Mouse (Mus musculus) stomach, embryonic 14.5 days (tissue): ENCODE results near the gene Fam13c. TPM values are rescaled to one million over a fixed set of nuclear protein-coding genes. Genes with fewer than 3 reads are reported as not detected.
A peak's percentile ranks its signal among the peaks of the same experiment; 100 is the strongest.

ENCODE experiments used
- ATAC-seq: fragments of 200-750 bp; cut with Nextera tagmentation; 2 replicates; pipeline ENCODE4 v1.8.0; 2017; ENCODE audit warnings: low read depth, moderate TSS enrichment; ENCODE audit not compliant: insufficient number of reproducible peaks, insufficient read depth, low FRiP score
- H3K27ac ChIP-seq: fragments of 300-500 bp; sonication (generic); 2 replicates; pipeline ENCODE4 v1.5.1; 2014; ENCODE audit warnings: mild to moderate bottlenecking, low read length, moderate library complexity, mixed read lengths
- H3K27me3 ChIP-seq: fragments of 300-500 bp; sonication (generic); 2 replicates; pipeline ENCODE4 v1.6.1; 2014; ENCODE audit warnings: low read length, control low read depth, mixed read lengths; ENCODE audit not compliant: control insufficient read depth, insufficient read depth
- H3K36me3 ChIP-seq: fragments of 300-500 bp; sonication (generic); 2 replicates; pipeline ENCODE4 v1.6.1; 2014; ENCODE audit warnings: mild to moderate bottlenecking, control low read depth, low read length, moderate library complexity, mixed read lengths; ENCODE audit not compliant: control insufficient read depth, insufficient read depth
- H3K4me1 ChIP-seq: fragments of 300-500 bp; sonication (generic); 2 replicates; pipeline ENCODE4 v1.6.1; 2014; ENCODE audit warnings: low read length, control low read depth, mixed read lengths; ENCODE audit not compliant: control insufficient read depth, insufficient read depth
- H3K4me2 ChIP-seq: fragments of 300-500 bp; sonication (generic); replicated peaks from 2 replicates; pipeline ENCODE4 v1.6.1; 2014; ENCODE audit warnings: low read depth, low read length, control low read depth
- H3K4me3 ChIP-seq: fragments of 300-500 bp; sonication (generic); 2 replicates; pipeline ENCODE4 v1.5.1; 2014; ENCODE audit warnings: low read depth, low read length, control low read depth
- H3K9ac ChIP-seq: fragments of 300-500 bp; sonication (generic); replicated peaks from 2 replicates; pipeline ENCODE4 v1.6.1; 2014; ENCODE audit warnings: low read depth, mild to moderate bottlenecking, control low read depth, low read length, moderate library complexity, mixed read lengths
- H3K9me3 ChIP-seq: fragments of 300-500 bp; sonication (generic); 2 replicates; pipeline ENCODE4 v1.6.1; 2016; ENCODE audit warnings: low read depth, low read length, control low read depth; ENCODE audit not compliant: control insufficient read depth
- WGBS: fragments of 180-500 bp; shearing (Covaris S2); extraction: QIAGEN DNeasy Blood & Tissue Kit; methylation state at CpG from one replicate; pipeline ENCODE4 v1.1.7; 2014; 5-methylcytosine and 5-hydroxymethylcytosine counted together
- polyA plus RNA-seq: library from polyadenylated mRNA; unstranded; fragments of >200 nt; fragmentation: Nextera tagmentation; extraction: Ambion mirVana; gene quantifications from 2 replicates; pipeline ENCODE4 v1.2.1, GENCODE M21; 2014

Gene Fam13c
- polyA plus RNA-seq, 1 experiment from 2014 or later = 11.2 TPM

DNA sequence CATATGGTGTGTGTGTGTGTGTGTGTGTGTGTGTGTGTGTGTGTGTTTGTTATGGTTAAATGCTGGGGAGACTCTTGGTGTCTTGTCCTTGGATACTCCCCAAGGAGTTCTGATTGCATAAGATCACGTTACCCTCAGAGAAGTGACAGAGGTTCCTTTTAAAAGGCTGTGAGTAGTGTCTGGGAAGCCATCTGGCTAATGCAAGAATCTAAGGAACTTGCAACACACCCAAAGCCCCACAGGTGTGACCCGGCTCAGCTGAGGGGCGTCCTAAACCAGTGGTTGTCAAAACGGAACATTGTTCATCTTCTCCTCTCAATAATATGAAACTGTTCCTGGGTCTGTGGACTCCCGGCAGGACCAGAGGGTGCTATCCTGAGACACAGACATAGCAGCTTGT lies 2.3 kb downstream of the Fam13c start:
- 0 out of 2 replicates have a peak overlapping the region, but pooled peaks have one; percentile 98 for H3K4me2 ChIP-seq
- WGBS = 77% methylated on average over 5 of the region's 5 CpGs

GRCm38 (mm10) chr10:70447787-70448186 lies 7.5 kb downstream of the Fam13c start:
- Histone ChIP-seq H3K4me1 (no peaks in the 10 kb centered on the region), H3K9ac (no peak overlapping the region), H3K27ac (no peak overlapping the region), H3K36me3 (no peaks in the 10 kb centered on the region), H3K4me2 (no peak overlapping the region), H3K9me3 (no peaks in the 10 kb centered on the region), H3K4me3 (no peak overlapping the region), H3K27me3 (no peaks in the 10 kb centered on the region)
- WGBS = 56% methylated on average over 4 of the region's 4 CpGs
- ATAC-seq = no peak

More for the DNA sequence above, 2.3 kb downstream of the Fam13c start:
- Histone ChIP-seq H3K4me3 (no peak overlapping the region), H3K27me3 (no peaks in the 10 kb centered on the region), H3K36me3 (no peaks in the 10 kb centered on the region), H3K9me3 (no peaks in the 10 kb centered on the region), H3K4me1 (no peaks in the 10 kb centered on the region), H3K27ac (no peak overlapping the region), H3K9ac (no peak overlapping the region)
- no peak for ATAC-seq

DNA sequence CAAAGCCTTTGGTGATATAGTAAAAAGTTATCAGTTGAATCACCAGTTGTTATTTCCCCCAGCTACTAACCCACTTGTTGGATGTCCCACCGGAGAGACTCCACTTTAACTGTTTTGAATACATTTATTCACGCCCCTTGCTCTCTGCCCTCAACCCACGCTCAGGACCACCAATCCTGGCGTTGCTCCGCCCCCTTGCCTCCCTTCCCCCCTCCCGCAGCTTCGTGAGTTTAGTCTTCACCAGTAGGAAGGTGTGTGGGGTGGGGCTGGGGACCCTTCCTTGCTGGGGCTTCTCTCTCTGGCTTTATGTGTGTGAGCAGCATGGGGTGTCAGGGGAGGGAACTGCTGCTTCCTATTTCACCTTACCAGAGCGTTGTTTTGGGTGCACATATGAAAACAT lies 8.9 kb downstream of the Fam13c start:
- ATAC-seq = no peak
- Histone ChIP-seq H3K9me3 (no peaks in the 10 kb centered on the region), H3K4me2 (no peak overlapping the region), H3K9ac (no peak overlapping the region), H3K4me3 (no peak overlapping the region), H3K27me3 (no peaks in the 10 kb centered on the region), H3K27ac (no peak overlapping the region), H3K4me1 (no peaks in the 10 kb centered on the region), H3K36me3 (no peaks in the 10 kb centered on the region)
- 38% methylated on average over 8 of the region's 8 CpGs for WGBS

DNA sequence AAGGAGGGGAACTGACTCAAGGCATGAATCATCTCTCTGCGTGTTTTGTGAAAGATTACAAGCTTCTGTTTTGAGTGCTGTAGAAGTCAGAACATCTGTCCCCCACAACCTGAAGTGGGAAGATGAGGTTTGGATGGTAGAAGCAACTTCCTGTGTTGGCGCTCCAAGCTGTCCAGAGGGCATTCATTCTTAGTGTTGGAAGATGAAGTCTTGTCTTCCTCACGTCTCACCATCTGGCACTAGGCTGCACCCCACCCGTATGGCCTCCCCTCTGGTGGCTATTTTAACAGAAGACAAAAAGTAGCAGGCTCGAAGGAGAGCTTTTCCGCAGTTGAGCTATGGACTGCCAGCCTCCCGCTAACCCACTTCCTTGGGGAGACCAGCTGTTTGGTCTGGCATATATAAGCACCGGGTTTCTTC lies 15.6 kb downstream of the Fam13c start:
- Histone ChIP-seq H3K27ac (no peak overlapping the region), H3K9me3 (no peaks in the 10 kb centered on the region), H3K27me3 (no peaks in the 10 kb centered on the region), H3K4me3 (no peak overlapping the region), H3K4me1 (no peaks in the 10 kb centered on the region), H3K4me2 (no peak overlapping the region), H3K9ac (no peak overlapping the region), H3K36me3 (no peaks in the 10 kb centered on the region)
- ATAC-seq = no peak
- 92% methylated on average over 8 of the region's 8 CpGs for WGBS

DNA sequence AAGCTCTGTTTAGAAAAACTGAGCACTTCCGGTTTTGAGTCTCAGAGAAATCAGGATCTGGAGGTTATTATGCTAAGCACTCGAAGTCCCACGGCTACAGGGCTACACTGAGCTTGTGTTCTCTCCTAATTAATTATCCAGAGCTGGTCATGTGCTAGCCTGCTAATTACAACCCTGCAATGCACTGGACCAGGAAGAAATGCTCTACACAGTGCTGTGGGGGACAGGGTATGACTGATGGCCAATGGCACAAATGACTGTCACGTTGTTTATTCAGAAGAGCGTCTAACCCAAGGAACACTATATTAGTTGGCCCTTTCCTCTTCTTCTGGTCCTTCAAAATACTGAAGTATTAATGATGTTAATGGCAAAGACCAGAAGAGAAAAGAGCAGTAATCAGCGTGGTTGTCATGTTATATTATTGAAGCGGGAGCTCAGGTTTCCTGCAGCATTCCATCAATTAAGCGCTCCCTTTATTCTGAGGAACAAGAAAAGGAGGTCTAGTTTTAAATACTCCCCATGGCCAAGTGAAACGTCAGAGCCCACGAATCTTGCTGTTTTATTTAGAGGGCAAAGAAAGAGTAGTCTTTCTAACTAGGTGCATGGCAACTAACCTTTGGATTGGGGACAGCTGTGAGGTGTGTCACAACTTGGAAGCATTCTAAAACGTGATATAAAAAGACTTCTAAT lies 18.4 kb downstream of the Fam13c start:
- no peaks in the 10 kb centered on the region for H3K4me1 ChIP-seq
- H3K4me2 ChIP-seq = no peak overlapping the region
- no peak overlapping the region for H3K9ac ChIP-seq
- H3K4me3 ChIP-seq = no peak overlapping the region
- no peak overlapping the region for H3K27ac ChIP-seq
- WGBS = 51% methylated on average over 11 of the region's 11 CpGs
- H3K9me3 ChIP-seq = no peaks in the 10 kb centered on the region
- no peaks in the 10 kb centered on the region for H3K36me3 ChIP-seq
- no peak for ATAC-seq
- H3K27me3 ChIP-seq = no peaks in the 10 kb centered on the region

DNA sequence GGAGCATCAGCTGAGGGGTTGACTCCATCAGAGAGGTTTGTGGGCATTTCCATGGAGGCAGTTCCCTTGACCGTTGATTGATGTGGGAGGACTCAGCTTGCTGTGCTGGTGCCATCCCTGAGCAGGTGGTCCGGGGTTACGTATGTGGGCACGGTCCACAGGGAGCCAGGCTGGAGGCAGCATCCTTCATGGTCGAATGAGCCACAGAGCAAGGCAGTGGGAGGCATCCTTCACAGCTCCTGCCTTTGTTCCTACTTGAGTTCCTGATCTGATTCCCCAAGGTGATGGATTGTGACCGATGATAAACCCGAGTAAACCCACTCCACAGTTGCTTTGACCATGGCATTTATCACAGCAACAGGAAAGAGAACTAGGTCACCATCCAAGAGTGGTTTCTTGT lies 25.4 kb downstream of the Fam13c start:
- Histone ChIP-seq H3K4me1 (no peaks in the 10 kb centered on the region), H3K36me3 (no peaks in the 10 kb centered on the region), H3K4me3 (no peak overlapping the region), H3K27ac (no peak overlapping the region), H3K9me3 (no peaks in the 10 kb centered on the region), H3K27me3 (no peaks in the 10 kb centered on the region), H3K9ac (no peak overlapping the region), H3K4me2 (no peak overlapping the region)
- WGBS = 94% methylated on average over 7 of the region's 7 CpGs
- ATAC-seq = no peak

GRCm38 (mm10) chr10:70470836-70471235 lies 30.6 kb downstream of the Fam13c start:
- Histone ChIP-seq H3K27ac (no peak overlapping the region), H3K27me3 (no peaks in the 10 kb centered on the region), H3K36me3 (no peaks in the 10 kb centered on the region), H3K4me1 (no peaks in the 10 kb centered on the region), H3K4me2 (no peak overlapping the region), H3K9me3 (0 out of 2 replicates have a peak, but pooled peaks cover 3% of the 10 kb centered on the region), H3K9ac (no peak overlapping the region), H3K4me3 (no peak overlapping the region)
- ATAC-seq = no peak
- WGBS = 78% methylated on average over 1 of the region's 1 CpGs

DNA sequence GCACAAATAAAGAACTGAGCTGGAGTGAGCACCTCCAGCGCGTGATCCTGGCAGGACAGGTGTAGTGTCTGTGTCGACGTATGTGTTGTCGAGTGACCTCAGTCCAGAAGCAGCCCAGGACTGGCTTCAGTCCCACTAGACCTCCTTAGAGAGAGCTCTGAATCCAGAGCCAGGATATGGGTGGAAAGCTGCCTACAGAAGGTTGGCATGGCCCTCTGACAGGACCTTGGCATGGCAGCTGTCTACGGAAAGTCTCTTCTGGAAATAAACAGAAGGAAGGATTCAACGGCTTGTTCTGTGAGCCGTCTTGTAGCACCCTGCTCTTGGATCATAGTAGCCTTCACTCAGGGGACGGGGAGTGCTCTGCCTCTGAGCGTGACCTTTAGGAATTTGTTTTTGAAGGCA lies 37.5 kb downstream of the Fam13c start:
- no peak overlapping the region for H3K4me2 ChIP-seq
- 0 out of 2 replicates have a peak, but pooled peaks cover 3% of the 10 kb centered on the region for H3K9me3 ChIP-seq
- no peaks in the 10 kb centered on the region for H3K27me3 ChIP-seq
- 92% methylated on average over 10 of the region's 10 CpGs for WGBS
- no peaks in the 10 kb centered on the region for H3K4me1 ChIP-seq
- no peaks in the 10 kb centered on the region for H3K36me3 ChIP-seq
- H3K27ac ChIP-seq = no peak overlapping the region
- ATAC-seq = no peak
- H3K4me3 ChIP-seq = no peak overlapping the region
- H3K9ac ChIP-seq = no peak overlapping the region

GRCm38 (mm10) chr10:70483736-70484135 lies 43.5 kb downstream of the Fam13c start:
- no peak overlapping the region for H3K4me3 ChIP-seq
- no peak overlapping the region for H3K27ac ChIP-seq
- no peak overlapping the region for H3K9ac ChIP-seq
- H3K36me3 ChIP-seq = no peaks in the 10 kb centered on the region
- no peaks in the 10 kb centered on the region for H3K9me3 ChIP-seq
- H3K27me3 ChIP-seq = no peaks in the 10 kb centered on the region
- no peaks in the 10 kb centered on the region for H3K4me1 ChIP-seq
- 63% methylated on average over 6 of the region's 6 CpGs for WGBS
- H3K4me2 ChIP-seq = no peak overlapping the region
- no peak for ATAC-seq
